Mouse (Mus musculus) 416B (cell line): ENCODE results near the gene A630001G21Rik.
A peak's percentile ranks its signal among the peaks of the same experiment; 100 is the strongest.

Experiments
- DNase-seq: peaks from one replicate; pipeline ENCODE4 v3.0.0; 2011; ENCODE audit warnings: low read depth

Gene A630001G21Rik

GRCm38 (mm10) chr1:85771976-85772375 is 6.5 kb downstream of the A630001G21Rik start:
- no peak for DNase-seq

GRCm38 (mm10) chr1:85767754-85768153 is 10.7 kb downstream of the A630001G21Rik start:
- DNase-seq, result no peak

GRCm38 (mm10) chr1:85766120-85766519 is 12.3 kb downstream of the A630001G21Rik start:
- no peak for DNase-seq

- no peak for DNase-seq
Observed at GRCm38 (mm10) chr1:85764291-85764690, 14.2 kb downstream of the A630001G21Rik start.

- DNase-seq, result peak; percentile 85
Observed at GRCm38 (mm10) chr1:85763386-85763785, 15.1 kb downstream of the A630001G21Rik start.

- no peak for DNase-seq
Observed at GRCm38 (mm10) chr1:85761665-85762064, 16.8 kb downstream of the A630001G21Rik start.

- DNase-seq, result no peak
Observed at GRCm38 (mm10) chr1:85758969-85759293, 19.5 kb downstream of the A630001G21Rik start.

GRCm38 (mm10) chr1:85758231-85758968 is 20.0 kb downstream of the A630001G21Rik start:
- no peak for DNase-seq

- no peak for DNase-seq
Observed at GRCm38 (mm10) chr1:85757531-85758230, 20.8 kb downstream of the A630001G21Rik start.

- DNase-seq, result no peak
Observed at GRCm38 (mm10) chr1:85751932-85752680, 26.3 kb downstream of the A630001G21Rik start.

GRCm38 (mm10) chr1:85751494-85751893 is 26.9 kb downstream of the A630001G21Rik start:
- DNase-seq, result peak; percentile 93

- no peak for DNase-seq
Observed at GRCm38 (mm10) chr1:85750650-85751049, 27.8 kb downstream of the A630001G21Rik start.

- DNase-seq, result peak; percentile 51
Observed at GRCm38 (mm10) chr1:85749829-85750228, 28.6 kb downstream of the A630001G21Rik start.

GRCm38 (mm10) chr1:85746511-85746910 is 31.9 kb downstream of the A630001G21Rik start:
- DNase-seq, result no peak

- no peak for DNase-seq
Observed at GRCm38 (mm10) chr1:85744539-85744938, 33.9 kb downstream of the A630001G21Rik start.

- DNase-seq, result no peak
Observed at GRCm38 (mm10) chr1:85742916-85743505, 35.4 kb downstream of the A630001G21Rik start.

- DNase-seq, result no peak
Observed at GRCm38 (mm10) chr1:85742333-85742732, 36.1 kb downstream of the A630001G21Rik start.

- DNase-seq, result no peak
Observed at GRCm38 (mm10) chr1:85740923-85741322, 37.5 kb downstream of the A630001G21Rik start.

GRCm38 (mm10) chr1:85739819-85740218 is 38.6 kb downstream of the A630001G21Rik start:
- DNase-seq, result peak; percentile 70

GRCm38 (mm10) chr1:85739000-85739399 is 39.4 kb downstream of the A630001G21Rik start:
- peak; percentile 33 for DNase-seq

GRCm38 (mm10) chr1:85736355-85737184 is 41.9 kb downstream of the A630001G21Rik start:
- DNase-seq, result peak; percentile 94
